Mouse (Mus musculus): ENCODE results near the gene Glis3.

DNA sequence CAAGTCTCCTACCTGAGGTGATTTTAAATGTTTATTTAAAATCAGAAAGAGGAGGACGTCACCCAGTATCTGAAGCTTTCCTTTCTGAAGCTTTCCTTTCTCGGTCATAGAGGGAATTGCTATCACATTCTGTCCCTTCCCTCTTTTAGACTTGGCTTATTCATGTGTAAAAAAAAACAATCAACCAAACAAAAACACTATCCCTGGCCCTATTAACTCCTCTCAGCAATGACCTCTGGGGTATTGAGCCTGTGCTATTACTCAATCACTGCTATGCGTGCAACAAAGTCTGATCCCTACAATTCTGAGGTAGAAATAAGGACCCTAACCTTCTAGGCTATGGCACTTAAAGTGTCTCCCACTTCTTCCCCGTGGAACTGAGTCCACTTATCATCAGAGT, 311.7 kb downstream of the Glis3 start:
- no peak for TF ChIP-seq GATA1 (IDR thresholded peaks at IDR 0.05; ENCODE audit: borderline replicate concordance, low read length)
- TF ChIP-seq FLI1 (IDR thresholded peaks at IDR 0.05; ENCODE audit: low read length) = no peak
